Mouse (Mus musculus) liver, embryonic 15.5 days (tissue): ENCODE results near the gene Chrna1. TPM values are rescaled to one million over a fixed set of nuclear protein-coding genes. Genes with fewer than 3 reads are reported as not detected.

Experiments used
- ATAC-seq: fragments of 200-750 bp; cut with Nextera tagmentation; 2 replicates; pipeline ENCODE4 v1.8.0; 2017; ENCODE audit warnings: moderate number of reproducible peaks, mild to moderate bottlenecking, moderate library complexity; ENCODE audit not compliant: insufficient read depth
- H3K27ac ChIP-seq: fragments of 300-500 bp; sonication (generic); replicated peaks from 2 replicates; pipeline ENCODE4 v1.5.1; 2015; ENCODE audit warnings: mild to moderate bottlenecking, inconsistent platforms
- H3K27me3 ChIP-seq: fragments of 300-500 bp; sonication (generic); 2 replicates; pipeline ENCODE4 v1.6.1; 2015; ENCODE audit warnings: mild to moderate bottlenecking, inconsistent platforms
- H3K36me3 ChIP-seq: fragments of 300-500 bp; sonication (generic); replicated peaks from 2 replicates; pipeline ENCODE4 v1.6.1; 2015; ENCODE audit warnings: moderate library complexity, mild to moderate bottlenecking, inconsistent platforms
- H3K4me1 ChIP-seq: fragments of 300-500 bp; sonication (generic); replicated peaks from 2 replicates; pipeline ENCODE4 v1.6.1; 2015; ENCODE audit warnings: inconsistent platforms
- H3K4me2 ChIP-seq: fragments of 300-500 bp; sonication (generic); 2 replicates; pipeline ENCODE4 v1.6.1; 2015; ENCODE audit warnings: moderate library complexity, mild to moderate bottlenecking, inconsistent platforms
- H3K4me3 ChIP-seq: fragments of 300-500 bp; sonication (generic); replicated peaks from 2 replicates; pipeline ENCODE4 v1.5.1; 2015; ENCODE audit warnings: mild to moderate bottlenecking, inconsistent platforms
- H3K9ac ChIP-seq: fragments of 300-500 bp; sonication (generic); 2 replicates; pipeline ENCODE4 v1.6.1; 2015; ENCODE audit warnings: moderate library complexity, mild to moderate bottlenecking, inconsistent platforms
- H3K9me3 ChIP-seq: fragments of 300-500 bp; sonication (generic); replicated peaks from 2 replicates; pipeline ENCODE4 v1.6.1; 2016; ENCODE audit warnings: inconsistent platforms
- WGBS: fragments of 180-500 bp; shearing (Covaris S2); methylation state at CpG from one replicate; pipeline ENCODE4 v1.1.7; 2015; ENCODE audit warnings: mixed read lengths; ENCODE audit not compliant: insufficient replicate concordance; 5-methylcytosine and 5-hydroxymethylcytosine counted together
- polyA plus RNA-seq: library from polyadenylated mRNA; unstranded; fragments of >200 nt; fragmentation: Nextera tagmentation; extraction: Ambion mirVana; gene quantifications from 2 replicates; pipeline ENCODE4 v1.2.1, GENCODE M21; 2015

Gene Chrna1
- polyA plus RNA-seq, 1 experiment from 2014 or later, result 0.53 TPM

DNA sequence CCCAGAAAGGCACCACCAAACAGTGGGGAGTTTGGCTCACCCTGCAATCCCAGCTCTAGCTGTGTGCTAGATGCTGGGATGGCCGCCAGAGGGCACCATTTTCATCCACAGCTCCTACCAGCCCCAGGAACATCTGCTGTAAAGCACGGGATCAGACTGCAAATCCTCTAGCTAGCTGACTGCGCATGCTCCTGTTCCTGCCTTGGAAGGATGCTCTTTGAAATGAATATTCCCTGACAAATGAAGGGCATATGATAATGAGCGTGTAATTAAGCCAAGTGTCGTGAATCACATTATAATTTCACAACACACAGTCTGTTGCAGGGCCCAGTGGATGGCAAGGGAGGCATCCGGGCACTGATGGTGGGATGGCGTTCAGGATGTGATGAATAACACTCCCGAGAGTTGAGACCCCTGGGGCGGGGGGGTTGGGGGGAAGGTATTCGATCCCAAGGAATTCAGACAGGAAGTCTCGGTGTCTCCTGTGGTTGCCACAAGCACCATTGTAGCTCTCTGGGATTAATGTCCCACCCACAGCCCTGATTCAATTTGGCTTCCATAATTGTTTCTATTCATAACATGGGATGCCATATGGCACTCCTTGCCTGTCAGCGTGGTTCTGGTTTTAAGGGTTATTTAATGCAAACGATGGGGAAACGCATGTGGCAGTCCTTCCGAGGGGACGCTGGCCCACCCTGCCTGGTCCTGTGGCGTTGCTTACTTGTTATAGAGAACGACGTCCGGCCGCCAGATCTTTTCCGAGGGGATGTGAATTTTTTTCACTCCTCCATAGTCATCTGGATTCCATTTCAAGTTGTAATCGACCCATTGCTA is 7.4 kb downstream of the Chrna1 start:
- Histone ChIP-seq H3K27ac (no peak overlapping the region), H3K9ac (no peak overlapping the region), H3K4me2 (no peak overlapping the region), H3K4me1 (no peaks in the 10 kb centered on the region), H3K9me3 (no peaks in the 10 kb centered on the region), H3K36me3 (no peaks in the 10 kb centered on the region), H3K27me3 (peaks cover 5% of the 10 kb centered on the region; the same call in 1 of the 2 replicates), H3K4me3 (no peak overlapping the region)
- WGBS, result 36% methylated on average over 23 of the region's 23 CpGs
- ATAC-seq, result no peak

DNA sequence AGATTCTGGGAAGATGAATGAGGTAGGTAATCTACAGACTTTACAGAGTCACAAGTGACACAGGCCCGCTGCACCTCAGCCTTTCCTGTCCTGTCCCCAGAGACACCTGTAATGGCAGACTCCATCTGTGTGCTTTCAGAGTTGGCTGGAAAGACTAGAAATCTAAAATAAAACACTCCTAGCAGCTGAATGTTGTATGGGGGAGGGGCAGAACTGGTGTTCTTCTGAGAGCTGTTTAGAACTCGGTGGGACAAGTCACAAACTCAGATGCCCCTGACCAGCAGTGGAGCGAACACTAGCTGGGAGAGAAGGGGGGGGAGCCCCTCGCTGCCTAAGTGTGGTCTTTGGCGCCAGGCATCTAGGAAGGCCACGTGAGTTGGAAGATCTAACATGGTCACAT is 8.2 kb downstream of the Chrna1 start:
- no peak for ATAC-seq
- WGBS, result 51% methylated on average over 6 of the region's 6 CpGs
- Histone ChIP-seq H3K4me3 (no peak overlapping the region), H3K36me3 (no peaks in the 10 kb centered on the region), H3K4me2 (no peak overlapping the region), H3K27me3 (peaks cover 5% of the 10 kb centered on the region; the same call in 1 of the 2 replicates), H3K27ac (no peak overlapping the region), H3K9ac (no peak overlapping the region), H3K9me3 (no peaks in the 10 kb centered on the region), H3K4me1 (no peaks in the 10 kb centered on the region)

DNA sequence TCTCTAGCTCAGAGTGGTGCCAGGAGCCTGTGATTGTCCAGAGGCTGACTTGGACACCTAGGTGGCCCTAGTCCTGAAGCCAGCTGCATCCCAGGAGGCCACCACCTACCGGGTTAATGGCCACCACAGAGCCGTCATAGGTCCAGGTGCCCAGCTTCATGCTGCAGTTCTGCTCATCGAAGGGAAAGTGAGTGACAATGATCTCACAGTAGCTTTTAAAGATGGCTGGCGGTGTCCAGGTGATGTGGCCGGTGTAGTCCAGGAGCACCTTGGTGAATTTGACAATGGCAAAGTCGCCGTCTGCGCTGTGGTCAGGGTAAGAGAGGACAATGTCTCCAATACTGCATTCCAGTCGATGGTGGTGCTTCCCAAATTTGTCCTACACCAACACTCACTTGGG is 8.8 kb downstream of the Chrna1 start:
- H3K4me1 ChIP-seq, result no peaks in the 10 kb centered on the region
- no peaks in the 10 kb centered on the region for H3K9me3 ChIP-seq
- ATAC-seq, result no peak
- no peaks in the 10 kb centered on the region for H3K36me3 ChIP-seq
- H3K27ac ChIP-seq, result no peak overlapping the region
- no peak overlapping the region for H3K9ac ChIP-seq
- peaks cover 5% of the 10 kb centered on the region; the same call in 1 of the 2 replicates for H3K27me3 ChIP-seq
- 76% methylated on average over 9 of the region's 9 CpGs for WGBS
- no peak overlapping the region for H3K4me2 ChIP-seq
- H3K4me3 ChIP-seq, result no peak overlapping the region

DNA sequence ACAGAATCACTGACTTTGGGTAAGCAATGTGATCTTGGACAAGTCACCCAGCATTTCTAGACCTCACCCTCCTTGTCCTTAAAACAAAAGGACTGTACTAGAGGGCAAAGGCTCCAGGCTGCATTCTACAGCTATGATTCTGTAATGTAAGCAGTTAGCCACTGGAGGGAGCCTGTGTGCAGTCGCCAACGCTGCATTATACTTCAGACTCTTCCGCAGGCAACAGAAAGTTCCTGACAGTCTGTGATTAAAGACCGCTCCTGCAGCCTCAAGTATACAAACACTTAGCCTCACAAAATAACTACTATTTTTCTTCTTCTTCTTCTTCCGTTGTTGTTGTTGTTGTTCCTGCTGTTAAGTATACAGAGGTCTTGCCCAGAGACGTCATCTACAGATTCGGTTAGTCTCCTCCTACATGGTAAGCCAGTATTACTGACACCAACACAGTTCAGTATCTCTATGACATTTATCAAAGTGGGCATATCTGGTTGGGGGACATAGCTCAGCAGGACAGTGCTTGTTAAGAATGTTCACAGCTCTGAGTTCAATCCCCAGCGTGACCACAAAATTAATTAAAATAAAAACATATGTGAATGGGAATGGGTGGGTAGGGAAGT is 13.0 kb downstream of the Chrna1 start:
- H3K27me3 ChIP-seq, result peaks cover 5% of the 10 kb centered on the region; the same call in 1 of the 2 replicates
- H3K4me2 ChIP-seq, result peak overlapping the region; percentile 48
- H3K4me3 ChIP-seq, result peak overlapping the region; percentile 21
- H3K36me3 ChIP-seq, result no peaks in the 10 kb centered on the region
- H3K4me1 ChIP-seq, result peaks cover under 1% of the 10 kb centered on the region; the same call in 1 of the 2 replicates
- 11% methylated on average over 8 of the region's 8 CpGs for WGBS
- no peak for ATAC-seq
- no peak overlapping the region for H3K27ac ChIP-seq
- H3K9ac ChIP-seq, result no peak overlapping the region
- no peaks in the 10 kb centered on the region for H3K9me3 ChIP-seq

DNA sequence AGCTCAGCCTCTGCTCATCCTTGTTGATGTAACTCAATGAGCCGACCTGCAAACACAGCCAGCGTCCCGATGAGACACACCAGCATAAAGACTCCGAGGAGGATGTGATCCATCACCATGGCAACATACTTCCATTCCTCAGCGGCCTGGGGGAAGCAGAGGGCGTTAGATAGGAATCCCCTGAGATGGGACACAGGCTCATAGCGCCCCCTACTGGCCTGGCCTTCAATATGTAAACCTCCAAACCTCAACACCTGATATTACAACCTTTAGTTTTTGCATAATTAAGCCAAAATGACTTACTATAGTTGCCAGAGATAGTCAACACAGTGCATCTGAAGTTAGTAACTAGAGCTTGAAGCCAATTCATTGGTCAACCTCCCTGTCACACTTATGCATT is 14.0 kb downstream of the Chrna1 start:
- Histone ChIP-seq H3K9ac (no peak overlapping the region), H3K4me2 (no peak overlapping the region), H3K36me3 (no peaks in the 10 kb centered on the region), H3K4me3 (no peak overlapping the region), H3K27me3 (peaks cover 5% of the 10 kb centered on the region; the same call in 1 of the 2 replicates), H3K4me1 (peaks cover 10% of the 10 kb centered on the region), H3K9me3 (no peaks in the 10 kb centered on the region), H3K27ac (no peak overlapping the region)
- WGBS, result 21% methylated on average over 7 of the region's 7 CpGs
- ATAC-seq, result no peak

DNA sequence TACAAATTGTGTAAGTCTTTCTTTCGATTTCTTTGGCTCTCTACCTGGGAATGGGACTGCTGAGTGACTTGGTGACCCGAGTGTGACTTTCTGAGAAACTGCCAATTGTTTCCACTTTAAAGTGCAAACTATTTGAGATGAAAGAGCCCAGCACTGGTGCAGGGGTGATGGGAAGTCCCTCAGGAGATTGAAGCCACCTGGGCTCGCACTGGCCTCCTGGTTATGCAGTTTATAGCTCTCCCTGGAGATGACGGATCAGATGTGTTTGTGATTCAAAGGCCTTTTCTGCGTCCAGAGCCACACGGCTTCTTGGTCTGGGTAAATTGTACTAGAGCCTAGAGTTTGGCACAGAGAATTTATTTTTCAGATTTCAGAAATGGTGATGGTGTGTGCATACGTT is 16.4 kb downstream of the Chrna1 start:
- Histone ChIP-seq H3K4me1 (peaks cover 15% of the 10 kb centered on the region), H3K27me3 (peaks cover 6% of the 10 kb centered on the region; the same call in 1 of the 2 replicates), H3K4me3 (no peak overlapping the region), H3K9me3 (no peaks in the 10 kb centered on the region), H3K36me3 (no peaks in the 10 kb centered on the region), H3K4me2 (no peak overlapping the region), H3K27ac (no peak overlapping the region), H3K9ac (no peak overlapping the region)
- 57% methylated on average over 7 of the region's 7 CpGs for WGBS
- ATAC-seq, result no peak

DNA sequence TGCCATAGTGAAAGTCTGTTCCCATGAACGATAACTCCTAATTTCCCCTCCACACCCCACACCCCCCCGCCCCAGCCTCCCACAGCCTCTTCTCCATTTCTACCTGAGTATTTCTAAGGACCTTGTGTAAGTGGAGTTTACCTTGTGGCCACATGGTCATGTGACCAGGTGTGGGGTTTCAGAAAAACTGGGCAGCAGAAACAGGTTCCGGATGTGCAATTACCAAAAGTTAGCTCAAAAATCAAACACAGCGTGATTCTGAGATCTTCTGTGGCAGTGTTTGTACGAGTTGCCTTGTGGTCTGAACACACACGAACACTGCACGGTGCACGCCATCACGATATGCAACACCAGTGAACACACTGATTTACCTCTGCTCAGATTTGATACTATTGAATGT is 17.5 kb downstream of the Chrna1 start:
- no peak overlapping the region for H3K27ac ChIP-seq
- no peak overlapping the region for H3K9ac ChIP-seq
- ATAC-seq, result no peak
- H3K27me3 ChIP-seq, result peaks cover 6% of the 10 kb centered on the region; the same call in 1 of the 2 replicates
- 74% methylated on average over 9 of the region's 9 CpGs for WGBS
- no peak overlapping the region for H3K4me2 ChIP-seq
- no peak overlapping the region for H3K4me3 ChIP-seq
- no peaks in the 10 kb centered on the region for H3K36me3 ChIP-seq
- H3K9me3 ChIP-seq, result no peaks in the 10 kb centered on the region
- H3K4me1 ChIP-seq, result peaks cover 15% of the 10 kb centered on the region

DNA sequence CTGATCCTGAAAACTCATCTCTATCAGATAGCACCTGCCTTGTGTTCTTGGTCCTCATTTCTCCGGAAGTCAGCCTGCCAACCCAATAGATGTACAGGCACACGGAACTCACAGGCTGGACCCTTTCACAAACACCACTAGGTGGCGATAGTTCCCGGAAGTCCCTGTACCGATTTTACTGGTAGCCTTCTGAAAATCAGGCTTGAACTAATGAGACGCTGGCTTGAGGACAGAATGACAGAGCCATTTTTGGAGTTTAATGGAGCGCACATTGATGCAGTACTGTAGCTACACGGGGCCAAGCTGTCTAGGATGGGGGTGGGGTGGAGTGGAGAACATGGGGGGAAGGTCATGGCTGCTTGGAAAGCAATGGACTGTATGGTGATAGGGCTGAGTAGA is 18.5 kb downstream of the Chrna1 start:
- peak overlapping the region; percentile 58 for H3K4me2 ChIP-seq
- no peak overlapping the region for H3K27ac ChIP-seq
- H3K4me3 ChIP-seq, result peak overlapping the region; percentile 25; the same call in 1 of the 2 replicates
- no peaks in the 10 kb centered on the region for H3K36me3 ChIP-seq
- H3K9me3 ChIP-seq, result no peaks in the 10 kb centered on the region
- H3K4me1 ChIP-seq, result peaks cover 15% of the 10 kb centered on the region
- no peak overlapping the region for H3K9ac ChIP-seq
- H3K27me3 ChIP-seq, result peaks cover 6% of the 10 kb centered on the region; the same call in 1 of the 2 replicates
- no peak for ATAC-seq
- 4% methylated on average over 8 of the region's 8 CpGs for WGBS

DNA sequence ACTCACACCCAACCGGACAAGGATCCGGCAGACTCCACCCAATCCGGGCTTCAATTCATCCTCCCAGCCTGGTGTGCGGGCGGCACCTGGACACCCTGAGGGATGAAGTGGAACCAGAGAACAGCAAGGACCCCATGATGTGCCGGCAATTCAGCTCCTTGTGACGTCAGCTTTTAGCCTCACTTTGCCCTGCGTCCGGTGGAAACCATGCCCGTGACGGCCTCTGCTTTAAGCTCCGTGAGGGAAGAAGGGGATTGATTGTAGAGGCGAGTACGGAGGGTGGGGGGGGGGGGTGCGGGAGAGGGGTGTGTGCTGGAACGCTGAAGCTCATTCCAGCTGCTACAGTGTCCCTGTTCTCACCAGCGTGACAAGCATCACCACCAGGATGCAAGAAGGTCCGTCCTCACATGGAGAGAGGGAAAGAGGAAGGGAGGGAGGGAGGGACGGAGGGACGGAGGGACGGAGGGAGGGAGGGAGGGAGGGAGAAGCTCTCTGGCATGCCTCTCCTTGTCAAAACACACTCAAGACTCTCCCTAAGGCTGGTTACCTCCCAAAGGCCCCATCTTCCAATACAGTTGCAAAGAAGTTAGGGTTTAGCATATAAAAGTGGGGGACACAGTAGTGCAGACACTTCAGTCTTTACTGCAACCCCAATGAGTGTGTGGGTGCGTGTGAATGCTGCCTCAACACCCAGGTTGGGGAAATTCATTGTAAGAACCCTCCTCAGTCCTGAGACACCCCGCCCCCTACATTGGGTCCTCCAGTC is 19.1 kb downstream of the Chrna1 start:
- Histone ChIP-seq H3K27me3 (peaks cover 6% of the 10 kb centered on the region; the same call in 1 of the 2 replicates), H3K36me3 (no peaks in the 10 kb centered on the region), H3K9ac (no peak overlapping the region), H3K4me3 (peak overlapping the region; percentile 25), H3K4me2 (peak overlapping the region; percentile 58), H3K9me3 (no peaks in the 10 kb centered on the region), H3K27ac (no peak overlapping the region), H3K4me1 (peaks cover 15% of the 10 kb centered on the region)
- ATAC-seq, result no peak
- 11% methylated on average over 23 of the region's 23 CpGs for WGBS

DNA sequence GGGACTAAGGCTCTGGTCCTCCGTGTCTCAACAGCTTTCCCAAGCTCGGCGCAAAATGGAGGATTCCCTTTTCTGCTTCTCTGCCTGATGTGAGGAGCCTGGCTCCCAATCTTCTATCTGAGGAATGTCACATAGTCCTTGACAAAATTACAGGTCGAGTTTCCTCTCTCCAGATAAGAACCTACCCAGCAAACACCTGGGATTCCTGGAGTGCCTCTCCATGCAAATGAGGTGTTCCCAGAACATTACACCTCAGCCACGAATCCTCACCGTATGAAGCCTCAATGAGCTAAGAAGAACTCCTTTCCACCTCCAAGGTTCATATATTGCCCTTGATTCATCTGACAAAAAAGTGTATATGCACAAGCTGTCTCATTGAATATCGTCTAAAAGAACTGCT is 19.7 kb downstream of the Chrna1 start:
- Histone ChIP-seq H3K4me1 (peaks cover 15% of the 10 kb centered on the region), H3K4me2 (peak overlapping the region; percentile 58), H3K9me3 (no peaks in the 10 kb centered on the region), H3K4me3 (no peak overlapping the region; the same call in 1 of the 2 replicates), H3K27me3 (peaks cover 6% of the 10 kb centered on the region; the same call in 1 of the 2 replicates), H3K36me3 (no peaks in the 10 kb centered on the region), H3K27ac (no peak overlapping the region), H3K9ac (no peak overlapping the region)
- WGBS, result 56% methylated on average over 7 of the region's 7 CpGs
- ATAC-seq, result no peak

DNA sequence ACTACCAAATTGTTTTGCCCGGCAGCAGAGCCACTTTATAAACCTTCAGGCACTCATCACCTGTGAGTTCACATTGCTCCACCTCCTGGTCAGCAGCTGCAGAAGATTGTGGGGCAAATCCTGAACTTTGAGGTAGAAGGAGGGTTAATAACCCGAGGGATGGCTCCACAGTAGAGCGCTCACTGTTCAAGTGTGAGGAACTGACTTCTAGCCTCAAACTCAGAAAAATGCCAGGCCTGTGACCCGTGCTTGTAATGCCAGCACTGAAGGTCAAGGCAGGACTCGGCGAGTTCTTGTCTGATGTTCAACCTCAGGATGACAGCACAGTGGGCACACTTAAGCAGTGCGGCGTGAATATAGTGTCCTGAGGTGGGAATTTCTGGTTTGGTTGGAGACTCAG is 22.2 kb downstream of the Chrna1 start:
- Histone ChIP-seq H3K4me2 (no peak overlapping the region), H3K9me3 (no peaks in the 10 kb centered on the region), H3K27me3 (peaks cover 6% of the 10 kb centered on the region; the same call in 1 of the 2 replicates), H3K9ac (no peak overlapping the region), H3K36me3 (no peaks in the 10 kb centered on the region), H3K27ac (no peak overlapping the region), H3K4me3 (no peak overlapping the region), H3K4me1 (peaks cover 20% of the 10 kb centered on the region)
- WGBS, result 68% methylated on average over 8 of the region's 8 CpGs
- no peak for ATAC-seq
